Mouse (Mus musculus) forebrain, embryonic 12.5 days (tissue): Measurements from ENCODE around the gene Fbxo42. TPM values are rescaled to one million over a fixed set of nuclear protein-coding genes. Genes with fewer than 3 reads are reported as not detected.
A peak's percentile ranks its signal among the peaks of the same experiment; 100 is the strongest.

Experiments
- ATAC-seq: fragments of 200-750 bp; cut with Nextera tagmentation; 2 replicates; pipeline ENCODE4 v1.8.0; 2017; ENCODE audit warnings: moderate TSS enrichment; ENCODE audit not compliant: low FRiP score
- H3K27ac ChIP-seq: fragments of 300-500 bp; sonication (generic); 2 replicates; pipeline ENCODE4 v1.5.1; 2016; ENCODE audit warnings: mild to moderate bottlenecking
- H3K27me3 ChIP-seq: fragments of 300-500 bp; sonication (generic); 2 replicates; pipeline ENCODE4 v1.6.1; 2016; ENCODE audit warnings: mild to moderate bottlenecking
- H3K36me3 ChIP-seq: fragments of 300-500 bp; sonication (generic); replicated peaks from 2 replicates; pipeline ENCODE4 v1.6.1; 2016; ENCODE audit warnings: mild to moderate bottlenecking
- H3K4me1 ChIP-seq: fragments of 300-500 bp; sonication (generic); 2 replicates; pipeline ENCODE4 v1.6.1; 2016
- H3K4me2 ChIP-seq: fragments of 300-500 bp; sonication (generic); 2 replicates; pipeline ENCODE4 v1.6.1; 2016; ENCODE audit warnings: mild to moderate bottlenecking, moderate library complexity
- H3K4me3 ChIP-seq: fragments of 300-500 bp; sonication (generic); replicated peaks from 2 replicates; pipeline ENCODE4 v1.5.1; 2016; ENCODE audit warnings: mild to moderate bottlenecking
- H3K9ac ChIP-seq: fragments of 300-500 bp; sonication (generic); 2 replicates; pipeline ENCODE4 v1.6.1; 2016; ENCODE audit warnings: mild to moderate bottlenecking
- H3K9me3 ChIP-seq: fragments of 300-500 bp; sonication (generic); 2 replicates; pipeline ENCODE4 v1.6.1; 2016
- WGBS: fragments of 180-500 bp; shearing (Covaris S2); methylation state at CpG from one replicate; pipeline ENCODE4 v1.1.7; 2016; 5-methylcytosine and 5-hydroxymethylcytosine counted together
- polyA plus RNA-seq: library from polyadenylated mRNA; unstranded; fragments of >200 nt; fragmentation: Nextera tagmentation; extraction: Ambion mirVana; gene quantifications from 2 replicates; pipeline ENCODE4 v1.2.1, GENCODE M21; 2016

The Fbxo42 gene
- polyA plus RNA-seq, 1 experiment from 2014 or later, result 24.7 TPM

GRCm38 (mm10) chr4:141159093-141159492 is 11.4 kb downstream of the Fbxo42 start:
- WGBS, result 63% methylated on average over 11 of the region's 11 CpGs
- Histone ChIP-seq H3K4me3 (no peak overlapping the region), H3K4me1 (peaks cover 18% of the 10 kb centered on the region), H3K36me3 (peaks cover 3% of the 10 kb centered on the region; the same call in 1 of the 2 replicates), H3K27me3 (no peaks in the 10 kb centered on the region), H3K4me2 (no peak overlapping the region), H3K9me3 (no peaks in the 10 kb centered on the region), H3K27ac (no peak overlapping the region), H3K9ac (no peak overlapping the region)
- ATAC-seq, result no peak

- H3K36me3 ChIP-seq, result peaks cover 6% of the 10 kb centered on the region
- H3K27me3 ChIP-seq, result no peaks in the 10 kb centered on the region
- H3K9me3 ChIP-seq, result peaks cover 3% of the 10 kb centered on the region; the same call in 1 of the 2 replicates
- no peak for ATAC-seq
- 0 out of 2 replicates have a peak overlapping the region, but pooled peaks have one; percentile 12 for H3K9ac ChIP-seq
- no peak overlapping the region for H3K27ac ChIP-seq
- no peak overlapping the region for H3K4me2 ChIP-seq
- H3K4me3 ChIP-seq, result no peak overlapping the region
- 81% methylated on average over 5 of the region's 5 CpGs for WGBS
- peaks cover 13% of the 10 kb centered on the region for H3K4me1 ChIP-seq
These were observed 12.0 kb downstream of the Fbxo42 start for GRCm38 (mm10) chr4:141159666-141160065.

- Histone ChIP-seq H3K4me1 (peaks cover 13% of the 10 kb centered on the region), H3K9ac (no peak overlapping the region), H3K27ac (no peak overlapping the region), H3K36me3 (peaks cover 8% of the 10 kb centered on the region), H3K4me2 (no peak overlapping the region), H3K27me3 (no peaks in the 10 kb centered on the region), H3K9me3 (peaks cover 6% of the 10 kb centered on the region; the same call in 1 of the 2 replicates), H3K4me3 (no peak overlapping the region)
- no peak for ATAC-seq
- 89% methylated on average over 4 of the region's 4 CpGs for WGBS
These were observed 12.5 kb downstream of the Fbxo42 start for GRCm38 (mm10) chr4:141160193-141160592.

- Histone ChIP-seq H3K4me1 (peaks cover 13% of the 10 kb centered on the region), H3K4me3 (no peak overlapping the region), H3K27ac (no peak overlapping the region), H3K9me3 (peaks cover 6% of the 10 kb centered on the region; the same call in 1 of the 2 replicates), H3K9ac (no peak overlapping the region), H3K4me2 (no peak overlapping the region), H3K27me3 (no peaks in the 10 kb centered on the region), H3K36me3 (peaks cover 13% of the 10 kb centered on the region)
- 97% methylated on average over 6 of the region's 6 CpGs for WGBS
- no peak for ATAC-seq
These were observed 14.0 kb downstream of the Fbxo42 start for GRCm38 (mm10) chr4:141161699-141162208.

GRCm38 (mm10) chr4:141163729-141164128 is 16.0 kb downstream of the Fbxo42 start:
- WGBS, result 93% methylated on average over 5 of the region's 5 CpGs
- peaks cover 20% of the 10 kb centered on the region for H3K36me3 ChIP-seq

GRCm38 (mm10) chr4:141165744-141166292 is 18.1 kb downstream of the Fbxo42 start:
- Histone ChIP-seq H3K9ac (no peak overlapping the region), H3K9me3 (peaks cover 6% of the 10 kb centered on the region; the same call in 1 of the 2 replicates), H3K27ac (no peak overlapping the region), H3K36me3 (peaks cover 35% of the 10 kb centered on the region), H3K27me3 (no peaks in the 10 kb centered on the region), H3K4me1 (no peaks in the 10 kb centered on the region), H3K4me2 (no peak overlapping the region), H3K4me3 (no peak overlapping the region)
- no peak for ATAC-seq
- WGBS, result 90% methylated on average over 8 of the region's 8 CpGs

More at GRCm38 (mm10) chr4:141163729-141164128, 16.0 kb downstream of the Fbxo42 start:
- Histone ChIP-seq H3K27ac (no peak overlapping the region), H3K9me3 (peaks cover 6% of the 10 kb centered on the region; the same call in 1 of the 2 replicates), H3K4me1 (peaks cover 11% of the 10 kb centered on the region), H3K4me2 (no peak overlapping the region), H3K4me3 (no peak overlapping the region), H3K9ac (no peak overlapping the region), H3K27me3 (no peaks in the 10 kb centered on the region)
- ATAC-seq, result no peak

GRCm38 (mm10) chr4:141167156-141167555 is 19.4 kb downstream of the Fbxo42 start:
- no peak overlapping the region for H3K4me3 ChIP-seq
- H3K36me3 ChIP-seq, result peaks cover 48% of the 10 kb centered on the region
- no peak overlapping the region for H3K4me2 ChIP-seq
- H3K27me3 ChIP-seq, result no peaks in the 10 kb centered on the region
- H3K27ac ChIP-seq, result no peak overlapping the region
- 91% methylated on average over 3 of the region's 3 CpGs for WGBS
- H3K4me1 ChIP-seq, result no peaks in the 10 kb centered on the region
- H3K9me3 ChIP-seq, result peaks cover 6% of the 10 kb centered on the region; the same call in 1 of the 2 replicates
- no peak for ATAC-seq
- no peak overlapping the region for H3K9ac ChIP-seq

GRCm38 (mm10) chr4:141172121-141172520 is 24.4 kb downstream of the Fbxo42 start:
- no peak overlapping the region for H3K4me3 ChIP-seq
- no peak for ATAC-seq
- H3K4me2 ChIP-seq, result no peak overlapping the region
- no peak overlapping the region for H3K9ac ChIP-seq
- no peaks in the 10 kb centered on the region for H3K27me3 ChIP-seq
- H3K27ac ChIP-seq, result no peak overlapping the region
- H3K9me3 ChIP-seq, result no peaks in the 10 kb centered on the region
- no peaks in the 10 kb centered on the region for H3K4me1 ChIP-seq
- 86% methylated on average over 8 of the region's 8 CpGs for WGBS
- peaks cover 61% of the 10 kb centered on the region for H3K36me3 ChIP-seq

- 85% methylated on average over 5 of the region's 5 CpGs for WGBS
- Histone ChIP-seq H3K36me3 (peaks cover 54% of the 10 kb centered on the region), H3K4me1 (peaks cover 5% of the 10 kb centered on the region; the same call in 1 of the 2 replicates), H3K27ac (no peak overlapping the region), H3K27me3 (no peaks in the 10 kb centered on the region), H3K4me3 (no peak overlapping the region), H3K9ac (no peak overlapping the region), H3K9me3 (no peaks in the 10 kb centered on the region), H3K4me2 (no peak overlapping the region)
- ATAC-seq, result no peak
These were observed 28.1 kb downstream of the Fbxo42 start for GRCm38 (mm10) chr4:141175783-141176182.

GRCm38 (mm10) chr4:141176328-141176838 is 28.7 kb downstream of the Fbxo42 start:
- no peak overlapping the region for H3K9ac ChIP-seq
- H3K9me3 ChIP-seq, result no peaks in the 10 kb centered on the region
- H3K4me2 ChIP-seq, result no peak overlapping the region
- WGBS, result 91% methylated on average over 10 of the region's 10 CpGs
- H3K27me3 ChIP-seq, result no peaks in the 10 kb centered on the region
- no peak overlapping the region for H3K4me3 ChIP-seq
- no peak overlapping the region for H3K27ac ChIP-seq
- peaks cover 54% of the 10 kb centered on the region for H3K36me3 ChIP-seq
- H3K4me1 ChIP-seq, result peaks cover 5% of the 10 kb centered on the region; the same call in 1 of the 2 replicates
- ATAC-seq, result no peak

GRCm38 (mm10) chr4:141178500-141178899 is 30.8 kb downstream of the Fbxo42 start:
- Histone ChIP-seq H3K9ac (no peak overlapping the region), H3K4me1 (peaks cover 5% of the 10 kb centered on the region; the same call in 1 of the 2 replicates), H3K36me3 (peaks cover 50% of the 10 kb centered on the region), H3K9me3 (no peaks in the 10 kb centered on the region), H3K4me3 (no peak overlapping the region), H3K27ac (no peak overlapping the region), H3K27me3 (no peaks in the 10 kb centered on the region), H3K4me2 (no peak overlapping the region)
- 85% methylated on average over 4 of the region's 4 CpGs for WGBS
- no peak for ATAC-seq

- Histone ChIP-seq H3K4me3 (no peak overlapping the region), H3K9me3 (no peaks in the 10 kb centered on the region), H3K4me2 (no peak overlapping the region), H3K36me3 (peaks cover 53% of the 10 kb centered on the region), H3K9ac (no peak overlapping the region), H3K27me3 (no peaks in the 10 kb centered on the region), H3K4me1 (peaks cover 7% of the 10 kb centered on the region), H3K27ac (no peak overlapping the region)
- WGBS, result 86% methylated on average over 8 of the region's 8 CpGs
- ATAC-seq, result no peak
These were observed 33.1 kb downstream of the Fbxo42 start for GRCm38 (mm10) chr4:141180831-141181230.

GRCm38 (mm10) chr4:141181981-141182380 is 34.3 kb downstream of the Fbxo42 start:
- 96% methylated on average over 6 of the region's 6 CpGs for WGBS
- ATAC-seq, result no peak
- Histone ChIP-seq H3K4me2 (no peak overlapping the region), H3K4me1 (peaks cover 13% of the 10 kb centered on the region), H3K4me3 (no peak overlapping the region), H3K27ac (no peak overlapping the region), H3K27me3 (no peaks in the 10 kb centered on the region), H3K9me3 (no peaks in the 10 kb centered on the region), H3K9ac (no peak overlapping the region), H3K36me3 (peaks cover 48% of the 10 kb centered on the region)
